Mouse (Mus musculus) thymus, postnatal 0 days (tissue): ENCODE measurements around the gene Sar1a. TPM values are rescaled to one million over a fixed set of nuclear protein-coding genes. Genes with fewer than 3 reads are reported as not detected.
A peak's percentile ranks its signal among the peaks of the same experiment; 100 is the strongest.

Experiments
- DNase-seq: peaks from one replicate; pipeline ENCODE4 v3.0.0-alpha.2; 2015; ENCODE audit warnings: low spot score
- polyA plus RNA-seq: library from polyadenylated mRNA; unstranded; fragments of >200 nt; fragmentation: Nextera tagmentation; extraction: Ambion mirVana; gene quantifications from 2 replicates; pipeline ENCODE4 v1.2.1, GENCODE M21; 2015

Sar1a gene
- polyA plus RNA-seq, 1 experiment from 2014 or later: 154 TPM

GRCm38 (mm10) chr10:61675935-61676334 is 4.2 kb upstream of the Sar1a start:
- DNase-seq: peak; percentile 34

DNA sequence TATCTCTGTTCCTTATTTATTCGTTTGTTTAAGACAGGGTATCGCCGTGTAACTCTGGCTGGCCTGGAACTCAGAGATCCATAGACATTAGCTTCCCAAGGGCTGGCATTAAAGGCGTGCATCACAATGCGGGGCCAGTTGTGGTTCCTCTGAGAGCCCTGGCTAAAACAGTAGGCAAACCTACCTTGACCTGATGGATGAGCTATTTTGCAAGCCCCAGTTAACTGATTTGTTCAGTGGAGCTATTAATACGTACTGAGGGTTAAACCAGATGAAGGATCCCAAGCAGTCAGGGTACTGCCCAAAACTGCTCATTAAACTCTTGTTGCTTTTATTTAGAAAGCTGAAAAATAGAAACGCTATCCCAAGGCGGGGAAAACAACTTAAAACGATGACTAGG is 554 bp upstream of the Sar1a start:
- no peak for DNase-seq

DNA sequence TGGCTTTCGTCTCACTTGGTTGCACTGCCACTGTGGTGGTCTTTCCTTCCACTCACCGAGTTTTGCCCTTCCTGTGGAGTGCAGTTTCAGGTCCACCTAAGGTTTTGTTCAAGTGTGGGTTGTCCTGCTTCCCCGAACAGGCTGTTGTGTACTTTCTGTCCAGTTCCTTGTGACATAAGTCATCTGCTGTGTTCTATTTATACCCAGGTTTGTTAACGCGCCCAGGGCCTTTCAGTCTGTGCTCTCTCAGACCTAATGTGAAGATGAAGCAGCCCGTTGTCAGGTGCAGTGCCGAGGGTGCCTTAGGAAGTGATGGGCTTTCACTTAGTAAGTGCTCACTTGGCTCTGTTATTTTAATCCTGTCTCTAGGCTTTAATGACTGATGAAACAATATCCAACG is 9.3 kb downstream of the Sar1a start:
- DNase-seq: no peak

- DNase-seq: no peak
Observed at GRCm38 (mm10) chr10:61693563-61693962, 13.5 kb downstream of the Sar1a start.

- DNase-seq: peak; percentile 96
Observed at GRCm38 (mm10) chr10:61694870-61695670, 15.0 kb downstream of the Sar1a start, which contains the start of gene Tysnd1. Gene Tysnd1, plus strand, starts transcription at chr10:61695514.

- peak; percentile 56 for DNase-seq
Observed at GRCm38 (mm10) chr10:61695703-61696559, 15.8 kb downstream of the Sar1a start.

DNA sequence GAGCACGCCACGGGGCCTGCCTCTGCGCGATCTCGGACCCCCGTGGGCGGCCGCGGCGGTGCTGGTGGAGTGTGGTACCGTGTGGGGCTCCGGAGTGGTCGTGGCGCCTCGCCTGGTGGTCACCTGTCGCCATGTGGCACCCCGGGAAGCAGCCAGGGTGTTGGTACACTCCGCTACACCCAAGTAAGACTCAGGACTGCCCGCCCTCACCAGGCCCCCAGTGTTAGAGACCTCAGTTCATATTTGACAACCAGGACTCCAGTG is 16.4 kb downstream of the Sar1a start:
- DNase-seq: no peak

DNA sequence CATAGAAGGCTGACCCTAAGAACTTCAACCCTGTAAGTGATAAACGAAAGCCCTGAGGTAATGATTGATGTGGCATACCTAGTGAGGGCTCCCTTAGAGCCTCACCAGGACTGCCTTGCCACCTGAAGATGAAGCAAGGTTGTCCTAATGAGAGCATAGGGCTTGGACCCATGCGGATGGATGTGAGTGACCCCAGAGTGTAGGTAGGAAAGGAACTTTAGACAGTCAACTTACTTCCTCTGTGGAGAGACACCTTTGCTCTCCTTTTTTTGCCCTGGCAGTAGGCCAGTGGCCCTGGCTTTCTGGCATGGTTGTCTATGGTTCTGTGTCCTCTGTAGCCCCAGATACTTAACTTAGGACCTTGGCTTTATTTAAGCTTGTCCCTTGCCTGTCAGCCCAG is 16.9 kb downstream of the Sar1a start:
- DNase-seq: no peak

GRCm38 (mm10) chr10:61704663-61705062 is 24.6 kb downstream of the Sar1a start:
- DNase-seq: no peak

- DNase-seq: no peak
Observed at GRCm38 (mm10) chr10:61706412-61707375, 26.6 kb downstream of the Sar1a start.

DNA sequence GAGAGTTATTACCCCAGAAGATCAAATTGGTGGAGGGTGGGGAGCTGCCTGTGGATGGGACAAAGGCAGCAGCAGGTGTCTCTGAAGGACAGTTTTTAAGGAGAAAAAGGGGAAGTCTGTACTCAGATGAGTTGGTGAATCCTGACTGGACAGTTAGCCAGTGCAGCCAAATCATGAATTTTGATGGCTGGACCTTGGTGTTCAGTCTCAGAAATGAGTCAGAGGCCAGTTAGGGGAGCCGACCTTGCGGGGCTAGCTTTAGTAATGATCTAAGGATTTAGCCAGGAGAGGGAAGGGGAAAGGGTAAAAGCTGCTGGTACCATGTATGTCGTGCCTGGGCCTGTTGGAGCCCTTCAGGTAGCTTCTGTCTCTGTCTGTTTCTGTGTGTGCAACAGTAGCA is 33.5 kb downstream of the Sar1a start:
- DNase-seq: no peak

DNA sequence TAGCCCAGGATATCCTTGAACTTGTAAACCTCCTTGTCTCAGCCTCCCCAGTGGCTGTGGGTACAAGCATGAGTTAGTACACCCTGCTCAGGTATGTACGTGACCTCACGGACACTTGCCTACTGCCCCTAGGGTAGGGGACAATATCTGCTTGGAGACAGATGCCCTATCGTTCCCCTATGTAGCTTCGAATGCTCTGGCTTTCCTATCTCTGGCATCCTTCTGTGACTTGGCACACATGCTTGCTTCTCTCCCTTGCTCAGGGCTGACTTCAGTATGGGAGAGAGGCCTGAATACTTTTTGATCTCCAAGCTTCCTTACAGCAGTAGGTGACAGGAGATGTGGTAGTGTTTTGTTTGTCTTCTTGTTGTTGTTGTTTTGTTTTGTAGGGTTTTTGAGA is 34.0 kb downstream of the Sar1a start:
- no peak for DNase-seq

- peak; percentile 9 for DNase-seq
Observed at GRCm38 (mm10) chr10:61714771-61715461, 34.8 kb downstream of the Sar1a start, which contains the start of gene Aifm2. Gene Aifm2, plus strand, starts transcription at chr10:61715263.

GRCm38 (mm10) chr10:61715462-61715837 is 35.4 kb downstream of the Sar1a start:
- no peak for DNase-seq

DNA sequence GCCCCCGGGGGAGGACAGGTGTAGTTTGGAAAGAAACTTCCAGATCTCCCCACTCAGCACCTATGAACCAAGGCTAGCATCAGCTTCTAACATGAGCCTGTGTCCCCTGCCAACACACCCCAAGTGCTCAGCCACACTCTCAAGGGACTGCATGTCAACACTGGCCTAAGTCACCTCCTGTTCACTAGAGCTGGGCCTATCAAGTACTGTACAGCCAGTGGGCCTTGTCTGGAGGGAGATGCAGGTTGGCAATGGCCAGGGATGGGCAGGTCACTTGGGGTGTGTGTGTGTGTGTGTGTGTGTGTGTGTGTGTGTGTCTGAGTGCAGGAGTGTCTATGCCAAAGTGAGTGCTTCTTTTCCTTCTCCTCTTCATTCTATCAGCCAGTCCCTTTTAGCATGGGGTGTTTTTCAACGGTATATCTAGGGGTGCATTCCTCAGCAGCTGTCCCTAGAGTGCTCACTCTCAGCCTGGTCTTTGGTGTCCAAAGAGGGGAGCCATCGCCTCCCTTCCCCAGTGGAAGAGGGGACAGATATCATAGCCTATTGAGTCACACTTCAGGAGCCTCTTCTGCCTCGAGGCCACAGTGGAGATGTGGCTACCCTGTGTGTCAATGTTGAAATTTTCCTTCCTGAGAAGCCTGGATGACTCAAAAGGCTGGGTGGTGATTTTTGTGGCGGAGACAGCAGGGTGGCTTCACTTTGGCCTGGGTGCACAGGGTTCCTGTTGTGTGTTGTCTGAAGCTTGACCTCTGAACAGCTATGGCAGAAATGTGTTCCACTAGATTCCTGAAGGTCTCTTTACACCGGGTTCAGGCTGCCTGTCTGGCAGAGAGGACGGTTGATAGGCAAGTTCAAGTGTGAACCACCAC is 36.1 kb downstream of the Sar1a start:
- no peak for DNase-seq

- DNase-seq: no peak
Observed at GRCm38 (mm10) chr10:61717406-61718296, 37.6 kb downstream of the Sar1a start.

- DNase-seq: no peak
Observed at GRCm38 (mm10) chr10:61720331-61720730, 40.2 kb downstream of the Sar1a start.

- no peak for DNase-seq
Observed at GRCm38 (mm10) chr10:61722215-61722614, 42.1 kb downstream of the Sar1a start.

DNA sequence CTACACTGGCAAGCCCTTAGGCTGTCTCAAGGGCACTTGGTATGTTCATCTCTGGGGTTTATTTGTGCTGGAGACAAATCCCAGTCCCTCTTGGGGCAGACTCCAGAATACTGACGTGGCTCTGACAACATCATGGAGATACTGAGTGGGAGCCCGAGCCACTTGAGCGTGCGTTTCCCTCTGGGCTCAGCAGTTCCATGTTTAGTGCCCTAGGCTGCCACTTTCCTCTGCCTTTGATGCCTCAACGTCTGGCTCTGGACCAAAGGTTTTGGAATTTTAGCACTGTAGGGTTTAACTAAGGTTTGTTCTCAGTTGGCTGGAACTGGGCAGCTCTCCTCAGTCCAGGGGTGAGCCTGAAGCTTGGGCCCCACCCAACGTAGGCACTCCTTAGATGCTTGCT is 43.2 kb downstream of the Sar1a start:
- DNase-seq: no peak
